Mouse (Mus musculus) kidney, postnatal 4 days (tissue): ENCODE data around the gene Tipin.

Source experiments
- DNase-seq, 2 experiments: peaks; one replicate each; pipeline ENCODE4 v3.0.0; 2021; ENCODE audit warnings: mixed read lengths in 2 of 2

Tipin gene

DNA sequence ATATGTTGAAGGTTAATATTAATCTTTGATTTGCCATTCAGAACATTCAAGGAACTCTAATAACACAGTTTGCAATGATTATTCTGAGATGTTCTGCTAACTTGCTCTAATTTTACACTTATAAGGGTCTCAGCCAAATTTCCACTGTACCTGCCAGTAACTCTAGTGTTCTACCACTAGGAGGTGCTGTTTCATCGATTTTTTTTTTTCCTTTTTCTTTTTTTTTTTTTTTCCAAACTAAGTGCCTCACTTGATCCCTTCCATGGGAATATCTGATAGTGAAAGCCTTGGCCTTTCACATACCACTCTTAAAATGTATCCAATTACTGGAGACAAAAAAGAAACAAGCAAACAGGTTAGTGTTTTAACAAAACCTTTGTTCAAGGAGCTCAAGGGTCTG is 66.0 kb downstream of the Tipin start:
- DNase-seq, result no peak

DNA sequence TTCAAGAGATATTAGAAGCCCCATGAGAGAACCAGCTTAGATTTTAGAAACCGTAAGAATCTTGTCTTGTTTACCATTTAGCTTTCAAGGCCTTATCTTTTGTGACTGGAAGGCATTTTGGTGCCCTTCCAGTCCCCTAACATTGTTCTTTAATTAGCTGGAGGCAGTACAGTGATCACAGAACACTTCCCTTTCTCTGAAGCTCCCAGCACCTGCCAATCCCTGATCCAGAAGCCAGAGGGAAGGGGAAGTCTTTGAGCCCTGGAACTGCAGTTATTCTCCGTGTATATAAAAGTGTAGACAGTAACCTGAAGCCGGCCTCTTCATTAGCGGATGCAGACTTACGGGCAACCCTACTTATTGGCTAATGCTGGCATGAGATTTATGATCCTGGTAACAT is 68.1 kb downstream of the Tipin start:
- DNase-seq, result no peak

DNA sequence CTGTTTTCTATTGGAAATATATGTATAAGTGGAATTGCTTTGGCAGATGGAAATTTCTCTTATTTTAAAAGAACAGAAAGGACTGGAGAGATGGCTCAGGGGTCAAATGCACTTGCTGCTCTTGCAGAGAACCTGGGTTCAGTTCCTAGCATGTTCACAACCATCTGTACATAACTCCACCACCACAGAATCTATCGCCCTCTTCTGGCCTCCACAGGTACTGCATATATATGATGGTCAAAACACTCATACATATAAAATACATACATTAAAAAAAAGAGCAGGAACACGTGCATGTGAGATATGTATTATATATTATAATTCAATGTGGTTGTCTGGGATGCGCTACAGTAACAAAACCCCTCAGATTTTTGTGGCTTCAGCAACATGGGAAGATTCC is 69.8 kb downstream of the Tipin start:
- no peak for DNase-seq
